10 mouse cellular contexts compared by ENCODE assay signal in genomic region chr7:115450431-115451195, GRCm38 (mm10).
DNase-seq lines count a peak whose midpoint lies in the region; ATAC-seq and TF ChIP-seq lines count a peak whose summit lies in the region.
"Had no signal": no experiment of that assay in that cellular context is flagged by ENCODE, and none has a peak within 500 bp of the region (broad histone marks: within the 10 kb centered on the region; RNA-seq: fewer than 3 reads in every experiment).

No protein-coding gene starts in this region.

- no peak for DNase-seq in intestine, embryonic 14.5 days (ENCODE audit: low spot score)
- DNase-seq in ZHBTc4 (ENCODE audit: low read depth, low spot score) = peak; percentile 54
- DNase-seq in adrenal gland, adult 8-10 months = no peak
- no peak for DNase-seq in adrenal gland, postnatal 36 days
- no peak for DNase-seq in heart, adult 8-10 months (ENCODE audit: low spot score)
- DNase-seq: heart, postnatal 14 days had no signal

- WGBS in intestine, embryonic 14.5 days = 37% methylated on average over 23 of the region's 23 CpGs
- 59% methylated on average over 23 of the region's 23 CpGs for WGBS in intestine, postnatal 0 days
- 31% methylated on average over 23 of the region's 23 CpGs for WGBS in forebrain, embryonic 16.5 days
- WGBS in stomach, embryonic 16.5 days = 35% methylated on average over 23 of the region's 23 CpGs

- no peaks in the 10 kb centered on the region for H3K36me3 ChIP-seq in intestine, embryonic 14.5 days (ENCODE audit: control insufficient read depth, insufficient read depth, low read length)
- no peaks in the 10 kb centered on the region for H3K36me3 ChIP-seq in intestine, postnatal 0 days (ENCODE audit: control insufficient read depth, insufficient read depth)
- H3K36me3 ChIP-seq in forebrain, embryonic 16.5 days (ENCODE audit: control insufficient read depth, insufficient read depth) = no peaks in the 10 kb centered on the region
- H3K36me3 ChIP-seq in stomach, embryonic 16.5 days (ENCODE audit: control insufficient read depth, insufficient read depth, low read length) = no peaks in the 10 kb centered on the region
- H3K36me3 ChIP-seq: G1E had no signal

- no peak overlapping the region for H3K27ac ChIP-seq in intestine, embryonic 14.5 days (ENCODE audit: low read depth)
- H3K27ac ChIP-seq in intestine, postnatal 0 days (ENCODE audit: low read depth, low read length) = no peak overlapping the region
- H3K27ac ChIP-seq in forebrain, embryonic 16.5 days (ENCODE audit: low read length) = no peak overlapping the region
- H3K27ac ChIP-seq in stomach, embryonic 16.5 days (ENCODE audit: low read length) = peak overlapping the region; percentile 31; the same call in 1 of the 2 replicates

- no peak overlapping the region for H3K4me3 ChIP-seq in intestine, embryonic 14.5 days (ENCODE audit: low read depth, low read length)
- no peak overlapping the region for H3K4me3 ChIP-seq in intestine, postnatal 0 days (ENCODE audit: low read depth, low read length)
- H3K4me3 ChIP-seq in forebrain, embryonic 16.5 days (replicated peaks; ENCODE audit: low read length) = no peak overlapping the region
- H3K4me3 ChIP-seq in stomach, embryonic 16.5 days (replicated peaks; ENCODE audit: low read length) = no peak overlapping the region

- H3K4me2 ChIP-seq in intestine, embryonic 14.5 days (ENCODE audit: low read length) = peak overlapping the region; percentile 0; the same call in 1 of the 2 replicates
- no peak overlapping the region for H3K4me2 ChIP-seq in intestine, postnatal 0 days (replicated peaks; ENCODE audit: low read depth)
- H3K4me2 ChIP-seq in forebrain, embryonic 16.5 days (ENCODE audit: low read length) = no peak overlapping the region
- 0 out of 2 replicates have a peak overlapping the region, but pooled peaks have one; percentile 14 for H3K4me2 ChIP-seq in stomach, embryonic 16.5 days (ENCODE audit: low read depth, low read length)

- peak; percentile 42; the same call in 1 of the 2 replicates for ATAC-seq in intestine, embryonic 14.5 days (replicated peaks; ENCODE audit: low FRiP score, low TSS enrichment, low read depth)
- ATAC-seq in intestine, postnatal 0 days = no peak
- 0 out of 2 replicates have a peak, but pooled peaks have one; percentile 43 for ATAC-seq in forebrain, embryonic 16.5 days
- peak; percentile 19; the same call in 1 of the 2 replicates for ATAC-seq in stomach, embryonic 16.5 days (ENCODE audit: insufficient read depth, low FRiP score)

- no peak overlapping the region for H3K9ac ChIP-seq in intestine, embryonic 14.5 days (ENCODE audit: low read length)
- no peak overlapping the region for H3K9ac ChIP-seq in intestine, postnatal 0 days (ENCODE audit: low read depth, low read length)
- peak overlapping the region; percentile 18; the same call in 1 of the 2 replicates for H3K9ac ChIP-seq in forebrain, embryonic 16.5 days (replicated peaks; ENCODE audit: low read depth, low read length)
- H3K9ac ChIP-seq in stomach, embryonic 16.5 days (ENCODE audit: low read length) = no peak overlapping the region

- H3K9me3 ChIP-seq in intestine, embryonic 14.5 days (ENCODE audit: control insufficient read depth, low read length) = no peaks in the 10 kb centered on the region
- no peaks in the 10 kb centered on the region for H3K9me3 ChIP-seq in intestine, postnatal 0 days (ENCODE audit: control insufficient read depth)
- H3K9me3 ChIP-seq in forebrain, embryonic 16.5 days (ENCODE audit: control insufficient read depth, low read length) = no peaks in the 10 kb centered on the region
- H3K9me3 ChIP-seq in stomach, embryonic 16.5 days (replicated peaks; ENCODE audit: control insufficient read depth, low read length) = no peaks in the 10 kb centered on the region
- H3K9me3 ChIP-seq: G1E had no signal

- H3K4me1 ChIP-seq in intestine, embryonic 14.5 days (replicated peaks; ENCODE audit: control insufficient read depth, insufficient read depth, low read length) = peaks cover 10% of the 10 kb centered on the region; the same call in 1 of the 2 replicates
- 0 out of 2 replicates have a peak, but pooled peaks cover 5% of the 10 kb centered on the region for H3K4me1 ChIP-seq in intestine, postnatal 0 days (replicated peaks; ENCODE audit: control insufficient read depth, insufficient read depth, low read length)
- peaks cover 9% of the 10 kb centered on the region for H3K4me1 ChIP-seq in forebrain, embryonic 16.5 days (replicated peaks; ENCODE audit: control insufficient read depth, insufficient read depth, low read length)
- peaks cover 13% of the 10 kb centered on the region for H3K4me1 ChIP-seq in stomach, embryonic 16.5 days (ENCODE audit: control insufficient read depth, insufficient read depth, low read length)

- TF ChIP-seq CTCF in intestine, postnatal 0 days (IDR thresholded peaks at IDR 0.05; ENCODE audit: low read depth) = no peak

- H3K27me3 ChIP-seq in intestine, embryonic 14.5 days (replicated peaks; ENCODE audit: control insufficient read depth, insufficient read depth, low read length) = no peaks in the 10 kb centered on the region
- H3K27me3 ChIP-seq in intestine, postnatal 0 days (replicated peaks; ENCODE audit: control insufficient read depth, insufficient read depth, low read length) = no peaks in the 10 kb centered on the region
- H3K27me3 ChIP-seq in forebrain, embryonic 16.5 days (replicated peaks; ENCODE audit: control insufficient read depth, insufficient read depth, low read length) = no peaks in the 10 kb centered on the region
- no peaks in the 10 kb centered on the region for H3K27me3 ChIP-seq in stomach, embryonic 16.5 days (ENCODE audit: control insufficient read depth, insufficient read depth, low read length)

Comparison
In these comparisons a context has a peak if more than half of its experiments do, and no peak if none do; other contexts are left out.
1. H3K4me2 ChIP-seq: peak in intestine, embryonic 14.5 days (single experiment) and stomach, embryonic 16.5 days (single experiment); none in intestine, postnatal 0 days (single experiment) and forebrain, embryonic 16.5 days (single experiment).